Mouse (Mus musculus) CH12F3 (cell line): ENCODE results near the gene Gm44805.

Experiments used
- in situ Hi-C: fragments of 300-500 bp; cut with MboI; formaldehyde crosslinking; loops from 2 replicates; pipeline ENCODE4 v1.14.3; 2020; ENCODE audit warnings: low sequenced_read_pairs

Gm44805 gene

DNA sequence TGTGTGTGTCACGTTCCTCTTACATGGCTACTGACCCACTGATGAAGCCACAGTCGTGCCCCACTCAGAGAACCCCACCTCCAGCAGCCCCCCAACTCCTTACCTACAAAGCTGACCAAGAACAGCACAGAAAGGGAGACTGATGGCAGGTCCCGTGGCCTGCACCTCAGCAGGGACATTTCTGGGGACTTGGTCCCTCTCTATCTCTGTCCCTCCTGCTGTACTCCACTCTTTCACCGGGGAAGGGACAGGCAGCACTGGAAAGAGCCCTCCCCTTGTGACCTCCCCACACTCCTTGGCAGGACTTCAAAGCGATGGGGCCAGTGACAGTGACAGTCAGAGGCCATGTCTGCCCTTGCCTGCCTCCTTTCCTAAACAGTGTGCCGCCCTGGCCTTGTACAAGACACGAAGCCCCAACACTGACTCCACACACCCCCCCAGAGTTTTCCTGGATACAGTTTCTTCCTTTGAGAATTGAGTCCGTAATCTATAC lies at the start of gene Gm44805, which contains the start of gene Apoc4:
Gm44805 (minus strand) TSS at position 222 of the 493 bp plus-strand sequence.
Apoc4 (minus strand) TSS at position 278 of the 493 bp plus-strand sequence.
- in situ Hi-C loops: no loop called here

DNA sequence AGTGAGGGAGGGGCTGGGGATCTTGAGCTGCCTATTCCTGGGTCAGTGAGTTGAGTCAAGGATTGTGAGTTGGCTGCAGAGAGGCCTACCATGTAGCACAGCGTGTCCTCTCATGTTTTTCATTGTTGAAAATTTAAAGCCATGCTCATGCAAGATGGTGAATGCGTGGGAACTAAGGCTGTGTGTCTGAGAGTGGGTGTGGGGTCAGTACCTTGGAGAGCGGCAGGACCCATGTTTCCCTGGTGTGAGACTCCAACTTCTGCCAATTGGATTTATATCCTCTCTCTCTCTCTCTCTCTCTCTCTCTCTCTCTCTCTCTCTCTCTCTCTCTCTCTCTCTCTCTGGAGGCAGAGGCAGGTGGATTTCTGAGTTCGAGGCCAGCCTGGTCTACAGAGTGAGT lies 45.3 kb upstream of the Gm44805 start:
- in situ Hi-C loops: no loop called here

DNA sequence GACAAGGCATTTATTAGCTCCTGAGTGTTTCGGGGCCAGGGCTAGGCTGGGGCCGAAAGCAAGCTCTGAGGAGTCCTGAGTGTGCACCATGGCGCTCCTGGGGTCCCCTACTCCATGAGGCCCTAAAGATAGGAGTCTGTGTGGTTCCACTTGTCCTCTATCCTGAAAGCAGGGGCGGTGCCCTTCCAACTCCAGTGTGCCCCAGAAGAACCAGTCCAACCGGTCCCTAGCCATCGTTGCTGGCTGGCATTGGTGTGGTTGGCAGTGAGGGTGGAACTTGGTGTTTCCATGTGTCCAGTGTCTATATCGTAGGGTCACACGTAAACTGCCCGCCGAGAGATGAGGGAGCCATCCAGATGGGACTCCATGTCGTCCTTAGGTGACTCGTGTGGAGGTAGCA lies 42.9 kb upstream of the Gm44805 start:
- in situ Hi-C loops: no loop called here

DNA sequence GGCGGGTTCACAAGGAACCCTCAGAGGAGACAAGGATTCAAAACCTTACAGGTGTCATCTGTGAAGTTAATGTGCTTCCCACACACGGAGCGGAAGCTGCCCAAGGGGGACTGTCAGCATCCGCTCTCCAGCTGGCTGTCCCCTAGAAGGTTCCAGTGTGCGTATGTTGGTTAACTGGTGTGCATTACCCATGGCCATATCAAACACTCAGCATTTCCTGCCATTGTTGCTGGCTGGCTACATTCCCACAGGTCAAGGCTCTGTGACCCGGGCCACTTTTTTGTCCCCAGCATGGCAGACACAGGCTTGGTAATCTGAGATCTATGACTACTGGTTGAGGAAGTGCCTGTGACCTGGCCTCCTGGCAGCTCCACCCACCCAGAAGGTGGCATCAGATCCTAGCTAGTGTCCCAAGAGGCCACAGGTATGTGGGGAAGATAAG lies 41.6 kb upstream of the Gm44805 start:
- in situ Hi-C loops: no loop called here

DNA sequence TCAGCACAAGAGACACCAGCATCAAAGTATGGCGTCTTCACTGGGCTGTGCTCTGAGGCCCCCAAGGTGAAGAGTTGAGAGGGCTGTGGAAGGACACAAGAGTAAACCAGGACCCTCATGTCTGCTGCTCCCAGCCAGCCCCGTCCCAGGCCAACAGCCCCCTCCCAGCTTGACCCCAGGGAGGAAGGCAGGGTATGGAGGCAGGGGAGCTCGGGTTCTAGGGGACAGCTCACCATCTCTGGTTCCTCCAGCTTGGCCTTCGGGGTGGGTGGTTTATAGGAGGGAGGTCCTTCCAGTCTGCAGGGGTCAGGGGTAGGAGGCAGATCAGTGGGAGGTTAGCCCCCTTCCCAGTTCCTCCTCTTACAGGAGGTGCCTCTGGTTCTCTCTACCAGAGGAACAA lies 38.0 kb upstream of the Gm44805 start:
- in situ Hi-C loops: no loop called here

DNA sequence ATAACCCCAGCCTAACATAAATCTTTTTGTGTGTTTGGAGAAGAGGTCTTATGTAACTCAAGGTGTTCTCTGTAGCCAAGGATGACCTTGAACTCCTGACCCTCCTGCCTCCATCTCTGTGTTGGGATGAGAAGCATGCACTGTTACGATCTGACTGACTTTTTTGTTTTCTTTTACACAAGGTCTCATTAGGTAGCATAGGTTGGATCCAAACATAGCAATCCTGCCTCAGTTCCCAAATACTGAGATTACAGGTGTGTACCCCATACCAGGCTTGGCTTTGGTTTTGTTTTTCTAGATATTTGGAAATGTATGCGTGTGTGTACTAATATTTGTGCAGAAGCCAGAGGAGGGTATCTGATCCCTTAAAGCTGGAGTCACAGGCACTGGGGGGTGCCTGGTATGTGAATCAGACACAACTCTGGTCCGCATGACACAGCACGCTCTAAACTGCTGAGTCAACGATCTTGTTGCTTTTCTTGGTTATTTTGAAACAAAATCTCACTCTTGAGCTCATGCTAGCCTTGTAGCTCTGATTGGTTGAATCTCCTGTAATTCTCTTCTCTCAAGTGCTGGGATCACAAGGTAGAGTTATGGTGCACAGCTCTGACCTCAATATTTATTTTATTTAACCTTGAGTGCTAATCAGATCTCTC lies 37.2 kb upstream of the Gm44805 start:
- in situ Hi-C loops: no loop called here

DNA sequence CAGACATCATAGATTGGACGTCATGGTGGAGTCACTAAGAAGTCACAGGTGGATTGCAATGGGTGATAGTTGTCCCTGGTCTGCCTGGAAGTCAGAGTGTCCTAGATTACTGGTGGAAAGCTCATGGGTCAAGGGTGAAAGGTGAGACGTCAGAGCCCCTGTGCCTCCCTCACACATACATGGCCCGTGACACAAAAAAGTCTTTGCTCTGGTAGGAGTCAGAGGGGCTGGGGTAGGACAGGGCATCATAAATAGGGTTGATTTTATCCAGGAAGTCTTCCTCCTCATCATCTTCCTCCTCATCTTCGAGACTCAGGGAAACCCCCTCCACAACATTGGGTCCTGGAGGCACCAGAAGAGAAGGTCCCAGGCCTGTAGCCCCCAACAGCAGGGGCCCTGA lies 36.1 kb upstream of the Gm44805 start:
- in situ Hi-C loops: no loop called here

DNA sequence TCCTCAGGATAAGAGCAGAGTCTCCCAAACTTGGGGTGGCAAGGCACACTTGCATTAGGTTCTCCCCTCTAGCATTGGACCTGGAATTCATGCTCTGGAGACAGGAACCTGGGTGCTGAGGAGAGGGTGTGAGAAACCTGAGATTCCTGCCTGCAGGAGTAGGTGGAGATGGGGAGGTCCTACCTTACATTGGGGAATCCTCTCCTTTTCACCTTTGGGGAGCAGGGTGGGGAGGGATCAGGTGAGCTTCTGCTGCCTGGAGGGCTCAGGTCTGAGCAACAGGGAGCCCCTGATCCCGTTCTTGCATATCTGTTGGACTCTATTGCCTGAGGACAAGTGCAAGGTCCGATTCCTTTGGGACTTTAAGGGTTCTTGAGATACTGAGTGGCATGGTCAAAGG lies 35.6 kb upstream of the Gm44805 start:
- in situ Hi-C loops: no loop called here

DNA sequence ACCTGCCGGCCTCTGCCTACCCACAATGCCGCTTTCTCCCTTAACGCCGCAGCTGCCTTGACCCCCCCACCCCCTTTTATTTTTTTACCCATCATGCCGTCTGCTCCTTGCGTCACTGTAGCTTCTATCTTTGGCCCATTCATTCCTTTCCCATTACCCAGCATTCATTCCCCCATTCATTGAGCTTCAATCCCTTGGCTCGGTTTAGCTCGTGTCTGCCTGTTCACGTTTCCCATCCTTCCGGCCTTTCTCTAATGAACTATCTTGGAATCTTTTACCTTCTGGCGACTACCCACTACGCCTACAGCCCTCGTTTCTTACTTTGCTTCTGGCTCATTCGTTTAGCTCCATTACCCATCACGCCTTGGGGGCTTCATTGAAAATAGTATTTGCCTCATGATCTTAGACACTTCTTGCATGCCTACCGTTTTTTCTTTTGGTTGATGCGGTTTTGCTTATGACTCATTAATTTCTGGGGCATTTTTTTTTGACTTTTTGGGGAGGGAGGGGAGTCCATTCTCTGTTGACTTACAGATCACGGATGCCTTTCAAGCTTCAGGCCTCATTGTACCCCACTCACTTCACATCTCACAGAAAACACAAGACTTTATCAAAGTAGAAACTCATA lies 34.9 kb upstream of the Gm44805 start:
- in situ Hi-C loops: no loop called here

DNA sequence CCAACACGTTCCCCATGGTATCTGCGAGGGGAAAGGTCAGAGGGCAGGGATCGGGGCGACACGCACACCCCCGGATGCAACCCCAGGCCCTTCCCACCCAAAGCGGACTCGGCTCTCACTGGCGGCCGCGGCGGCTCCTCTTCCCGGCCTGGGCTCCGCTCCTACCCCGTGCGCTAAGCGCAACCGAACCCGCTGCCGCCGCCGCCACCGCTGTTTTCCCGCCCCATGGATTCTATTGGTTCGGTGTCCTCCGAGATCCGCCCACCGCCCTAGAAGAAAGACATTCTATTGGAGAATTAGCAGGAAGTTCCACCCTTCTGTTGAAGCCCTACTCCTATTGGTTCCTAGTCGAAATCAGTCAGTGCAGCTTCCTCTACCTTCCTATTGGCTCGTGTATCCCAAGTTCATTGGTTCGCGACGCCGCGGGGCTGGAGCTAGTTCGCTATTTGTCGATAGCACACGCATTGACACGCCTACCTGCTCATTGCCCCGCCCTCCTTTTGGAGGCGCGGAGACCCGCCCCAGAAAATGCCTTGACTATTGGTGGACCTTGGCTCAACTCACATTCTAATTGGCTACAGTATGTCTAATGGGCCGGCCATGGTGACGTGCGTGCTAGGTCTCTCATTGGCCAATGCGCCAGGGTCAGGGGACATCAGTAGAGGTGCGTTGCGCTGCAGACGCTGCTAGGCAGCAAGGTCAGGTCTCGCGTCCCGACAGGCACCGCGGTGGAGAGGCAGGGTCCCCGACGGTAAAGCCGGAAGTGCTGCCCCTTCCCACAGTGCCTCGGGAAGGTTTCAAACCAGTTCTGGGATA lies 34.2 kb upstream of the Gm44805 start, which contains the start of gene Tomm40:
Tomm40 (minus strand) TSS at position 200 of the 816 bp plus-strand sequence.
- in situ Hi-C loops: no loop called here

DNA sequence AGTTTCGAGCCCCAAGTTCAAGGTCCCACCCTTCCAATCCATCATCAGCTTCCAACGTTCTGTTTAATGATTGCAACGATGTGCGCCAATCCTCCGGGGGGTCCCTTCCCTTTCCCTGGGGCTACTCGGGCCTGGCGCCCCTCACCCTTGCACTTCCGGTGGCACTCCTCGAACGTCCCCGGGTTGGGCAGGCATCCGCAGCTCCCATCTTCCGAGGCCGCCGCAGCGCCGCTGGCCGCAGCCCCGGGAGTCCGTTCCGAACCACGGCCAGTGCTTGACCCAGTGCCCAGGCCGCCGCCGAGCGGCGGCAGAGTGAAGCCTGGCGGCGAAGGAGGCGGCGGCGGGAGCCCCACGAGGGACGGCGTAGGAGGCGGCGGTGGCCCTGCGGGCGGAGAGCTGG lies 33.6 kb upstream of the Gm44805 start:
- in situ Hi-C loops: no loop called here

DNA sequence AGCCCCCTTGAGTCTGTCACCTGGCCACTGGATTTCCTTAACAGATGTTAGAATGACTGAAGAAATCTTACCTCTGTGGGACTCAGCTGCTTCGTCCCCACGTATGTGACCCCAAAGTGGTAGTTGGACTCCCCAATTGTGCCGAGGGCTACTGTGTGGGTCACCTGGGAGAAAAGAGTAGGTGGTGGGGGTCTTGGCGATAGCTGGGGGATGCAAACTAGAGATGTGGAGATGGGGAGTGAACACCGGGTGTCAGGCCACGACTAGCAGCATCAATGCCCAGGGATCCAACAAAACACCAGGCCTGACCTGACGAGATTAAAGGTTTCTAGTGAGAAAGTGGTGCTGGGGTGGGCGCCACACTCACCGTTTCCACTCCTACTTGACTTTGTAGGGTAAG lies 32.4 kb upstream of the Gm44805 start:
- in situ Hi-C loops: no loop called here

DNA sequence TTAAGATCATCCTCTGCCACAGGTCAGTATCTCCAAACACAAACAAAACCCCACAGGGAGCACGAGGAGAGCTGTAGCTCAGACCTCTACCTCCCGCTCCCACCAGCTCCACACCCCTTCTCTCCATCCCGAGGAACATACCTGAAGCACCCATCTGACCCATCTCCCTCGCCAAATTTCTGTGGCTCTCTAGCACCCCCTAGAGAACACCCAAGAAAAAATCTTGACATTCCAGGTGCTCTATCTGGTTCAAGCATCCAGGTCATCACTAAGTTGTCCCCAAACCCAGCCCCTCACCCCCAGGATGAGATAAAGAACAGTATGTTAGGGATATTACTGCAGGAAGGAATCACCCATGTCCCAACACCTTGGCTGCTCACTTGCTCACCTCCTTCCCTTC lies 32.0 kb upstream of the Gm44805 start:
- in situ Hi-C loops: no loop called here

DNA sequence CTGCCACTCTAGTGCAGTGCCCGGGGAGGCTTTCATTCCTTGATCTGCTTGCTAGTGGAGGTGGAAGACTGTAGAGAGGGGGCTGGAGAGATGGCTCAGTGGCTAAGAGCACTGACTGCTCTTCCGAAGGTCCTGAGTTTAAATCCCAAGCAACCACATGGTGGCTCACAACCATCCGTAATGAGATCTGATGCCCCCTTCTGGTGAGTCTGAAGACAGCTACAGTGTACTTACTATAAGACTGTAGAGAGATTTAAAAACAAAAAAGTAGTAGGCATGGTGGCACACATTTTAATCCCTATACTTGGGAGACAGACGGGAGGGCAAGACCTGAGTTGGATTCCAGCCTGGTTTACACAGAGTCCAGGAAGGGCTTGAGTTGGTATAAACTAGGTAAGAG lies 31.2 kb upstream of the Gm44805 start:
- in situ Hi-C loops: no loop called here

DNA sequence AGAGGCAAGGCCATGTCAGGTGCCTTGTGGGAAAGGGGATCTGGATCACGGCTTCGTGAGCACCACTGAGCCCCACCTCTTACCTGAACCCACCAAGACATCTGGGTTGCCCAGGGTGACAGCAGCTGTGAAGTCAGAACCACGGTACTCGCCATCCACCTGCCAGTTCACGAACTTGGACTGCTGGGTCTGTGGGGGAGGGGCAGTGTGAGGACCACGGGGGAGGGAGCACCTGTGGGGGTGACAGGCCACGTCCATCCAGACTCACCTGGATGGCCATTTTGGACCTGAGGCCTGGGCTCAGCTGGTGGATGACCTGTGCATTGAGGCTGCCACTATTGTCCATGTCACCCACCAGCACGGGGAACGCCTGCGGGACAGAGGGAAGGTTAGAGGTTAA lies 29.4 kb upstream of the Gm44805 start:
- in situ Hi-C loops: no loop called here

DNA sequence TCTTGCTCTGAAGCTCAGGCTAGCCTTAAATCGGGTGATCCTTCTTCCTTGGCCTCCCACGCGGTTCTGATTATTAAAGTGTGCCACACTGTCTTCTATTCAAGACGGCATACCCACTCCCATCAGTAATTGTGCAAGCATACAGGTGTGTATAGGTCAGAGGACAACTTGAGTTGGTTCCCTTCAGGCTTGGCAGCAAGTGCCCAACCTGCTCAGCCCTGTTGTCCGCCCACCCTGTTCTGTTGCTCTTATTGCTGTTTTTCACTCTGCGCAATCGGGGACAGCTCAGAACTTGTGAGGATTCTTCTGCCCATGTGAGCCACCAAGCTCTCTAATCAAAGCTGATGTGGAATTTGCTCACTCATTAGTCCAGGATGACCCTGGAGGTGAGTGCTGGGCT lies 24.0 kb upstream of the Gm44805 start:
- in situ Hi-C loops: no loop called here

DNA sequence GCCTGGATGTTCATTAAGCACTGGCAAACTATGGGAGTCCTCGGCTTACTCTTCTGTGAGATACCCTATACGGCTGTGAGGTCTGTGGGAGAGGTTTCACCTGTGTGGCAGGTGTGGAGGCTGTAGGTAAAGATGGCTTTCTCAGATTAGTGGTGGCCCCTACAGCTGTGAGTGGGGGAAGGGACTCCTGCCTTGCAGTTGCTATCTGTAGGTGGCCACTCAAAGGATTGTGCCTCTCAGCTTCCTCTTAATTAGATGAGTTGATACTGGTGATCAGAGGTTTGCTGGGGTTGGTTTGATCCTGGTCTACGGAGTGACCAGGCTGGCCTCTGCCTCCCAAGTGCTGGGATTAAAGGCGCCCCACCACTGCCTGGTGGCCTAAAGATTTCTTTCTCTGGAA lies 23.3 kb upstream of the Gm44805 start:
- in situ Hi-C loops: loop anchor here (5.0 kb wide), 1 partner anchor 37 kb away; the partner anchor contains the start of gene Clptm1

DNA sequence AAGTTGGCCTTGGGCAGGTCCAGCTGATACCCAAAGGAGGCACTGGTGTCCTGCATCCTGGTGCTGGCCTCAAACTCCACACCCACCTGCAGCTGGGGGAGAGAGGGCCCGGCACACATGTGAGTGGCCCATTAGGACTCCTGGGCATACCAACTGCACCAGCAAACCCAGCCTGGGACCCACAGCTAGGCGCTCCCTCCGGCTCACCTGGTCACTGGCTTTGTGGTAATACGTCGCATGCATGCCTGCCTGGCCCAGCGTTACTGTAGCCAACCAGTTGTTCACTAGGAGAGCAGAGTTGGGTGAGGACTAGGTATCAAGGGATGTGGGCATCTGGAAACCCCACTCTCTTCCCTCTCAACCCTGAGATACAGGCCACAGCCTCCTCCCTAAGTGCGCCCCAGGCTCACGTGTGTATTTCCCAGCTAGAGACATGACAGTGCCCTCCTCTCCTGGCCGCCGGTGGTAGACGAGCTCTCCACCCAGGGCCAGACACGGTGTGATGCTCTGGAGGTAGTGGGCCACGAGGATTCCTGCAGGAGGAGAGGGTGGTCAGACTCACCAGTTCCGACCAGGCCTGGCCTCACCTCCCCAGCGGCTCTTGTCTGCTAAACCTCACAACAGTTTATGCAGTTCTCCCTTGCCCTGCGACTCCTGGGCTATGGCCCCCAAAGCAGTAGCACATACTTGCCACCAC lies 21.8 kb upstream of the Gm44805 start:
- in situ Hi-C loops: loop anchor here (5.0 kb wide), 1 partner anchor 36 kb away; the partner anchor contains the start of gene Clptm1

DNA sequence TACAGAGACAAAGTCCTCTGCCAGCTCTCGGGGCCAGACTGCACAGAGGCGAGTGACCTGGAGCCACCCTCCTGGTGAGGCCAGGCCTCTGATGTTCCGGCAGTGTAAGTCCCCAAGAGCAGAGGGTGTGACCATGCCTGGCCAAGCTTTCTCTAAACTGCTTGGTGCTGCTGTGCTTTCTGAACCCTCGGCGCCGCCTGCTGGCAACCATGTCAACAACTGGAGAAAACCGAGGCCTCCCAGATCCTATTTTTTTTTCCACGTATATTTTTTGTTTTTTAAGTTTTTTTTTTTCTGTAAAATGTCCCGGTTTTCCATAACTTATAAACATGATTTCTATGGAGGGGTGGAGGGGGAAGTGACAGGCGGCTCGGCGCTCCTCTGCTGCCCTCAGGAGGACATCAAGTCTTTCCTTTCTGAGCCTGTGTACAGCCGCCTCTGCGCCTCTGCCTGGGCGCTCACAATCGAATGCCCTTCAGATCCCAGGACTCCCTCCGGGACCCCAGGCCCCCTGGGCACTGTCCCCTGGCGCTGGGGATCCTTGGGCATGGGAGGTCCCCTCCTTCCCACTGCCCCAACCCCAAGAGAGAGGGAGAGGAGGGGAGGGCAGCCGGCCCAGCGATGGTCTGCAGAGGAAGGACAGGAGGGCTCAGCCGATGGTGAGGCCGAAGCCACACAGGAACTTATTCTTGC lies 20.0 kb upstream of the Gm44805 start:
- in situ Hi-C loops: loop anchor here (5.0 kb wide), 1 partner anchor 34 kb away; the partner anchor contains the start of gene Clptm1
